Mouse (Mus musculus) cerebellum, postnatal 4 days (tissue): ENCODE measurements around the gene Ptk7.

Source experiments
- DNase-seq, 2 experiments: peaks; one replicate each; pipeline ENCODE4 v3.0.0; 2022; ENCODE audit warnings: low spot score in 2 of 2, mixed read lengths in 1 of 2

Ptk7 gene

GRCm38 (mm10) chr17:46609721-46610514 lies 19.4 kb downstream of the Ptk7 start:
- no peak for DNase-seq

- no peak for DNase-seq
Measured at GRCm38 (mm10) chr17:46605987-46606386, 23.3 kb downstream of the Ptk7 start.

- no peak for DNase-seq
Measured at GRCm38 (mm10) chr17:46605126-46605525, 24.2 kb downstream of the Ptk7 start.

GRCm38 (mm10) chr17:46603229-46603628 lies 26.1 kb downstream of the Ptk7 start:
- DNase-seq: no peak

GRCm38 (mm10) chr17:46602212-46602611 lies 27.1 kb downstream of the Ptk7 start:
- no peak for DNase-seq

- DNase-seq: no peak
Measured at GRCm38 (mm10) chr17:46600569-46600968, 28.7 kb downstream of the Ptk7 start.

GRCm38 (mm10) chr17:46598963-46599362 lies 30.3 kb downstream of the Ptk7 start:
- DNase-seq: no peak

- DNase-seq: no peak
Measured at GRCm38 (mm10) chr17:46597956-46598355, 31.3 kb downstream of the Ptk7 start.

- no peak for DNase-seq
Measured at GRCm38 (mm10) chr17:46595336-46595735, 34.0 kb downstream of the Ptk7 start.

GRCm38 (mm10) chr17:46594606-46595005 lies 34.7 kb downstream of the Ptk7 start:
- DNase-seq: no peak

GRCm38 (mm10) chr17:46593124-46593523 lies 36.2 kb downstream of the Ptk7 start:
- no peak for DNase-seq

GRCm38 (mm10) chr17:46591406-46591805 lies 37.9 kb downstream of the Ptk7 start:
- DNase-seq: no peak

- no peak for DNase-seq
Measured at GRCm38 (mm10) chr17:46590439-46590838, 38.9 kb downstream of the Ptk7 start.

- no peak for DNase-seq
Measured at GRCm38 (mm10) chr17:46589635-46590314, 39.5 kb downstream of the Ptk7 start.

- DNase-seq: no peak
Measured at GRCm38 (mm10) chr17:46588913-46589312, 40.4 kb downstream of the Ptk7 start.

- DNase-seq: no peak
Measured at GRCm38 (mm10) chr17:46588173-46588572, 41.1 kb downstream of the Ptk7 start.

- DNase-seq: no peak
Measured at GRCm38 (mm10) chr17:46586327-46586726, 43.0 kb downstream of the Ptk7 start.

- DNase-seq: no peak
Measured at GRCm38 (mm10) chr17:46578650-46579049, 50.7 kb downstream of the Ptk7 start.

- no peak for DNase-seq
Measured at GRCm38 (mm10) chr17:46576070-46576469, 53.2 kb downstream of the Ptk7 start.

- no peak for DNase-seq
Measured at GRCm38 (mm10) chr17:46574535-46574934, 54.8 kb downstream of the Ptk7 start.

GRCm38 (mm10) chr17:46571005-46571404 lies 58.3 kb downstream of the Ptk7 start:
- DNase-seq: no peak

- no peak for DNase-seq
Measured at GRCm38 (mm10) chr17:46559146-46559545, 70.2 kb downstream of the Ptk7 start.

- no peak for DNase-seq
Measured at GRCm38 (mm10) chr17:46558151-46558550, 71.2 kb downstream of the Ptk7 start.
